Comparison of ENCODE assay signal across 18 mouse cellular contexts in genomic region chr8:4482501-4482900, GRCm38 (mm10).
"Had no signal": no experiment of that assay in that cellular context is flagged by ENCODE, and none has a peak within 500 bp of the region (broad histone marks: within the 10 kb centered on the region; RNA-seq: fewer than 3 reads in every experiment).

No protein-coding gene starts in this region.

- H3K27me3 ChIP-seq: midbrain, embryonic 12.5 days; neural tube, embryonic 13.5 days; neural tube, embryonic 15.5 days had no signal

- H3K9me3 ChIP-seq: midbrain, embryonic 10.5 days; midbrain, embryonic 12.5 days; neural tube, embryonic 13.5 days; neural tube, embryonic 15.5 days had no signal

- H3K27ac ChIP-seq: midbrain, embryonic 10.5 days; midbrain, embryonic 12.5 days; neural tube, embryonic 13.5 days; neural tube, embryonic 15.5 days had no signal

- DNase-seq: lung, adult 18-20 months; lung, embryonic 14.5 days; lung, postnatal 10 days; lung, postnatal 4 days; midbrain, embryonic 14.5 days; retina, postnatal 1 day; right cerebral cortex, adult 18-20 months; right cerebral cortex, postnatal 25 days; right cerebral cortex, postnatal 4 days; spleen, adult 18-20 months; thymus, adult 18-20 months; thymus, postnatal 14 days; thymus, postnatal 36 days had no signal

- H3K4me3 ChIP-seq: midbrain, embryonic 10.5 days; midbrain, embryonic 12.5 days; myocyte; neural tube, embryonic 13.5 days; neural tube, embryonic 15.5 days had no signal

- H3K36me3 ChIP-seq: midbrain, embryonic 10.5 days; midbrain, embryonic 12.5 days; neural tube, embryonic 13.5 days; neural tube, embryonic 15.5 days had no signal

- H3K4me1 ChIP-seq: midbrain, embryonic 10.5 days; midbrain, embryonic 12.5 days; neural tube, embryonic 13.5 days; neural tube, embryonic 15.5 days had no signal
